Mouse (Mus musculus) layer of hippocampus, adult 18-20 months (tissue): ENCODE measurements around the gene Psap. TPM values are rescaled to one million over a fixed set of nuclear protein-coding genes. Genes with fewer than 3 reads are reported as not detected.
"Not testable (repeated sequence)": the region's sequence is repeated elsewhere in the genome, so short reads cannot be mapped to it uniquely, and the experiment has no call there.

Source experiments
- DNase-seq, 2 experiments: peaks; one replicate each; pipeline ENCODE4 v3.0.0; 2022; ENCODE audit warnings: low spot score in 2 of 2
- long read RNA-seq: library from polyadenylated mRNA; stranded (forward); transcript quantifications from one replicate; pipeline ENCODE4 v2.0.0, GENCODE M21; 2021
- total RNA-seq, 2 experiments: library from RNA; stranded (reverse); gene quantifications; 2 replicates each; pipeline ENCODE4 v1.2.3; 2021

Gene Psap
- 1,000 to 10,000 TPM; 1,436 to 1,491 TPM for total RNA-seq
- long read RNA-seq, transcript Psap-202 (14 exons, 2,646 nt), result minor isoform, 48 of 397 reads
- long read RNA-seq, transcript Psap-201 (14 exons, 2,654 nt), result major isoform, 181 of 397 reads
- long read RNA-seq, partial matches to known transcripts, result 116 of 397 reads
- long read RNA-seq, other reads (novel, unspliced or antisense), result 52 of 397 reads

DNA sequence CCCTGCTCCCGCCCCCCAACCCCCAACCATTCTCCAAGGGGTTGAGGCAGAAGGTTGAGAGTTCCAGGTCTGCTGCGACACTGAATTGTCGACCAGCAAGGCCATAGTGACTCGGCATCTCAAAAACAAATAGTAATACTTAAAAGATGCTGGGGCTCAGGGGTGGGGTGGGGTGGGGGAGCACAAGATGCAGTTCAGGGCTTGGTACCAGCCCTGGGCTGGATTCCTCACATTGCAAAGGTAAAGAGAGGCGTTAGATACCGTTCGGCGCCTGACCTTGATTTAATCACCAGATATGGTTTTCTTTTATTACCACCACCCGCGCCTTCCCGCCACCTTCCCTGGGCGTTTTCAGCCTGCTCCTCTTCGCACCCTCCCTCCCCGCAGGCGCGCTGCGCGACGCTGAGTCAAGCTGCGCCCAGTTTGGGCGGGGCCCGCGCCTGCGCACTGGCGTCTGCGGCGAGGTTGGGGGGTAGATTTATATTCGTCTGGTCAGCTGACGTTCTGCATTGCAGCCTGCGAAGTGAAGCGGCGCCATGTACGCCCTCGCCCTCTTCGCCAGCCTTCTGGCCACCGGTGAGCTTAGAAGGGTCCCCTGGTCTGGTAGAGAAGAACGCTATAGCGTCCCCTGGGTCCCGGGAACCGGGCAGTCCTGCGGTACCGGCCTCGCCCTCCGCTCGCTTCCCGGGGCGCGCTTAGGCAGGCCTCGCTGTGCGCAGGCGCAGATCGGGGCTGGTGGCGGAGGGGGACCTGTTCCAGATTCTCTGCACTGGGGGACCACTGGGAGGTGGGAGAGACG lies at the start of gene Psap:
Gene Psap, plus strand, starts transcription at position 421 of the 799 bp plus-strand sequence.
- peak; percentile 94 to 95 for DNase-seq

GRCm38 (mm10) chr10:60227666-60228065 lies 49.8 kb upstream of the Psap start:
- no peak for DNase-seq

DNA sequence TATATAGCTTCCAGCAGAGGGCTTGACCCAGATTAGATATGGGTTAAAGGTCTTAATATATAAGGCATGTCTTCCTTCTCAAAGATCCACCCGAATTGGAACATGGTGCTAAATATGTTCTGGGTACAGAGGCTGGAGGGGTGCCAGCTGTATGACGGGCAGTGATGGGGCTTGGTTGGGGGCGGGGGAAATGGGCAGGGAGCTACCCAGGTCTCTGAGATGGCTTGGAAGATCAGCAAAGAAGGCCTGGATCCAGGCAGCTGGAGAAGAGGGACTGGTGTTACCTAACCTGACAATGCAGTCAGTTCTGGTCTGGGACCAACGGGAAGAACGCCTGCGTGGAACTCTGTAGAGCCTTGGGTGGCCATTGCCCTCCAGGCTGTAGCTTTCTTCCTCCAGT lies 48.3 kb upstream of the Psap start:
- DNase-seq, result no peak

GRCm38 (mm10) chr10:60230321-60231088 lies 46.9 kb upstream of the Psap start:
- no peak for DNase-seq

- no peak for DNase-seq
These were observed 43.4 kb upstream of the Psap start for GRCm38 (mm10) chr10:60234006-60234405.

GRCm38 (mm10) chr10:60235876-60236275 lies 41.6 kb upstream of the Psap start:
- DNase-seq, result not testable (repeated sequence)

DNA sequence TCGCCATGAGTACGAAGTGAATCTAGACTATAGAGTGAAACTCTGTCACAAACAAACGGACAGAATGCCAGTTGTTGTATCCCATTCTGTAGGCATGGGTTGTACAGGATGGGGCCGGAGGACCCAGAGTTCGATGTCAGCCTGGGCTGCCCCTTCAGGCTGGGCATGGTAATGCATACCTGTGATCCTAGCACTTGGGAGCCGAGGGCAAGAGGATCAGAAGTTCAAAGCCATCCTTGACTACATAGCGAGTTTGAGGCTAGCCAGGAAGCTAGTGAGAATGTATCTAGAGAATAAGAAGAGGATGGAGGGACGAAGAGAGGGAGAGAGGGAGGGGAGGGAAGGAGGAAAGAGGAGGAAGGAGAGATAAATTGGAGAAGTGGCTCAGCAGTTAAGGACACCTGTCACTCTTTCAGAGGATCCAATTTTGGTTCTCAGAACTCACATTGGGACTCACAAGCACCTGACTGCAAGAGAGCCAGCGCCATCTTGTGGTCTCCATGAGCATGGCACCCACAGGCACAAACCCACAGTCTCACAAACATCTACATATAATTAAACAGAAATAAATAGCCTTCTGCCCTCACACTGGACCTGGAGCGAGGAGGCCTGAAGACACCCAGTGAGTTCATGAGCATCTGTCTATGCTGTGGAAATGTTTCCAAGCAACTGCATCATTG lies 39.8 kb upstream of the Psap start:
- peak; percentile 24 to 76 for DNase-seq

DNA sequence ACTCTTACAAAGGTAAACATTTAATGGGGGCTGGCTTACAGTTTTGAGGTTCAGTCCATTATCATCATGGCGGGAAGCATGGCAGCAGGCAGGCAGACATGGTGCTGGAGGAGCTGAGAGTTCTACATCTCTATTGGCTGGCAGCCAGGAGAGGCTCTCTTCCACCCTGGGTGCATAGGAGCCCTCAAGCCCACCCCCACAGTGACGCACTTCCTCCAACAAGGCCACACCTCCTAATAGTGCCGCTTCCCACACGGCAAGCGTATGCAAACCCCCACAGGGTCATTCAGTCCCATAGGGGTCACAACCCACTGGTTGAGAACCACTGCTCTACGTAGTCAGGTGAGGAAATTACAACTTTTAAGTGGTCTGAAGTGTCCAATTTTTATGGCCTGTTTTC lies 37.0 kb upstream of the Psap start:
- no peak for DNase-seq

DNA sequence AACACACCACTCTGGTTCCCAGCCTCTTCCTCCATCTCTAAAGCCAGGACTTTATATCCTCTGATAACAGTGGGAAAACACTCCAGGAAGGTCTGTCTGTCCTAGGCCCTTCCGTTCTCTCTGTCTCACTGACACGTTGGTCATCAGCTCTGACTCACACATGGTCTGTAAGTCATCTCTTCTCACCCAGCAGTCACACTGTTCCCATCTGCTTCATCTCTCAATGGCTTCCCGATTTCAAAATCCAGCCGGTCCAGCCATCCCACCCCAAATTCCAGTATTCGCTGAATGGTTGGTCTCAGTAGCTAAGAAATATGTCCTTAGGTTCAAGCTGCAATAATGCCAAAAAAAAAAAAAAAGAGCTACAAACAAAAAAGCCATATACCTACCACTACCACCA lies 33.5 kb upstream of the Psap start:
- DNase-seq, result no peak

GRCm38 (mm10) chr10:60245041-60245440 lies 32.4 kb upstream of the Psap start:
- DNase-seq, result peak; percentile 84 to 97

DNA sequence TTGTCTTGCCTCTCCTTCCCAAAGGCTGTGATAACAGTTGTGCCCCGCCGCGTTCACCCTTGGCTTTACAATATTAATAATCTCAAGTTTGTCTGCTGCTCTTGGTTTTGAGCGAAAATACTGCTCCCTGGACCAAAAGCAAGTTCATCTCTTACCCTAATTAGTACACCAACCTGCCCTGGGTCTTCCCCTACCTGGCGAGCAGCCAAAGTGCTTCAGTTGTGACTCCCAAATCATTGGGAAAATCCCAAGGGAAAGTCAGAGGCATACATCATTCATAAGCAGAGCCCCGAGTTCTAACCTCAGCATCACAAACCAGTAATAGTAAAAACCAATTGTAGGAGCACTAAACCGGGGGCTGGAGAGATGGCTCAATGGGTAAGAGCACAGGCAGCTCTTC lies 31.8 kb upstream of the Psap start:
- DNase-seq, result no peak

DNA sequence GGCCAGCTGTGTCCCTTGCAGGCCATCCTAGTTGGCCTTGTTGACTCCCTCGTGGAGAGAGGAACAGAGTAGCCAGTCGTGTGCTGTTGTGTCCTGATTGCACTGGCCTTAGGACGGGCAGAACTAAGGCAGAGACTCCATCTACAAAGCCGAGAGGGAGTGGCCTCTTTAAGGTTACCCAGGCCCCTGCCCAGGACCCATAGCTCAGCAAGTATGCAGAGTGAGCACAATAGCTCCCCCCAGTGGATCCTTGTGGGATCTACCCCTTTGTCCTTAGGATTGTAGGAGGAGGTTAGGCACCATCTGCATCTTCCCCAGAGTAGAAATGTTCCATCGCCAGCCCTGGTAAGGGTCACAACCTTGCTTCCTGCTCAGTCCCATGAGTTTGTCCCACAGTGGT lies 30.9 kb upstream of the Psap start:
- DNase-seq, result peak; percentile 16 to 70

- not testable (repeated sequence) for DNase-seq
These were observed 29.1 kb upstream of the Psap start for GRCm38 (mm10) chr10:60248345-60248744.

DNA sequence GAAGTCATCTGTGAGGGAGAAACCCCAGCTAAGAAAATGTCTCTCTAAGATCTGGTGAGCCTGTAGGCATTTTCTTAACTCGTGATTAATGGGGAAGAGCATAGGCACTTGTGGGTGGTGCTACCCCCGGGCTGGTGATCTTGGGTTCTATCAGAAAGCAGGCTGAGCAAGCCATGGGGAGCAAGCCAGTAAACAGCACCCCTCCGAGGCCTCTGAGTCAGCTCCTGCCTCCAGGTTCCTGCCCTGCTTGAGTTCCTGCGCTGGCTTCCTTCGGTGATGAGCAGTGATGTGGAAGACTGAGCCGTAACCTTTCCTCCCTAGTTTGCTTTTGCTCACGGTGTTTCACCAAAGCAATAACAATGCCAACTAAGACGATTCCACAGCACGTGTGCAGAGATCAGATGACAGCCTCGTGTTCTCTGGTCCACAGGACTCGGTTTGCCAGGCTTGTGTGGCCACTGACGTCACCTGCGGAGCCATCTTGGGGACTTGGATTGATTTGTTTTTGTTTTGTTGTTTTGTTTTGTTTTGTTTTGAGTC lies 26.9 kb upstream of the Psap start:
- DNase-seq, result no peak

- no peak for DNase-seq
These were observed 25.2 kb upstream of the Psap start for GRCm38 (mm10) chr10:60252187-60252586.

DNA sequence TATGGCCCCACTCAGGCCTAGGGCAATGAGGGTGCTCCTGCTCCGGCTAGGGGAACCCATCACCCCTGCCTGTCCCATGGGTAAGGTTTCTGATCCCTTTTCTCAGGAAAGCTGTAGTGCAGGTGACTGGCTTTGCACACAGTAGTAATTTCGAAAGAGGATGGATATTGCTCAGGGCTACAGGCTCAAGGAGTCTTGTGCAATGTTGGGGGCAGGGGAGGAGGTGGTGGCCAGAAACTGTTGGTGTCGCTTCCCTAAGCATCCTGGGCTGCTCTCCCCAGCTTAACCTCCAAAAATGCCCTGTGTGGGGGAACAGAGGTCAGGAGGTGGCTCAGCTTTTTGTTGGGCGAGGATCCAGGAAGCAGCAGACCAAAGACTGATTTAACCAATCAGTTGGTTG lies 24.8 kb upstream of the Psap start:
- no peak for DNase-seq

GRCm38 (mm10) chr10:60256088-60256487 lies 21.3 kb upstream of the Psap start:
- DNase-seq, result no peak

DNA sequence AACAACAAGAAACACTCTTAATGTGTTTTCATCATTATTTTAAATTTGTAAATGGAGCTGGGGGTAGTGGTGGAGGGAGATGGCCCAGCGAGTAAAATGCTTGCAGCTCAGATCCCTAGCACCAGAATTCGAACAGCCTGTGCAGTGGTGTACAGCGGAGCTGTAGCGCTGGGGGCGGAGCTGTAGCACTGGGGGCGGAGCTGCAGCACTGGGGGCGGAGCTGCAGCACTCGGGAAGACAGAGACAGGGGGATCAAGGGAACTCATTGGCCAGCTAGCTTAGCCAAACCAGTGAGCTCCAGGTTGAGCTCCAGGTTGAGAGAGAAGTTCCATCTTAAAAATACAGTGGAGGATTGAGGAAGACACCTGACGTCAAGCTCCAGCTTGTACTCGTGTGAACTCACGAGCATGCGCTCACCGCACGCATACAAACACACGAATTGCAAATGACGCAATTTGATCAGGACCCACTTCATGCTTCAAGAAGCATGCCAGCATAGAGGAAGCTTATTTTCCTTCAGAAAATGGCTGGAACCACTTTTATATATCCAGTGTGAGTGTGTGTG lies 20.1 kb upstream of the Psap start:
- no peak for DNase-seq

GRCm38 (mm10) chr10:60260557-60261294 lies 16.7 kb upstream of the Psap start:
- DNase-seq, result no peak

DNA sequence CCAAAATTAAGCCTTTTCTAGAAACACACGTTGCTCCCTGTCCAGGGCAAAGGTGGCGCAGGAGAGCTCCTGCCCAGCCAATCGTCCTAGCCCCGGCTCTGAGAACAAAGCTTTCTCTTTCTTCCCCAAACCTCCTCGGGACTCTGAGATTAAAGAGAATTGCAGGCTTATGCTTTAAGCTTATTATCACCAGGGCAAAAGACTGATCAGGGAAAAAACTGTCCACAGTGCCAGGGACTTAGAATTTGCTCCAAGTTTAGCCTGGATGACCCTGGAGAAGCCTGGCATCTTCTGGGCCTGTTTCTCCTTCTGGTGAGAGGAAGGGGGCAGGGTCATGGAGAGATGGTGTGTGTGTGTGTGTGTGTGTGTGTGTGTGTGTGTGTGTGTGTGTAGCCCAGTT lies 15.9 kb upstream of the Psap start:
- DNase-seq, result no peak
